Mouse (Mus musculus): ENCODE data around the gene Dnhd1.

DNA sequence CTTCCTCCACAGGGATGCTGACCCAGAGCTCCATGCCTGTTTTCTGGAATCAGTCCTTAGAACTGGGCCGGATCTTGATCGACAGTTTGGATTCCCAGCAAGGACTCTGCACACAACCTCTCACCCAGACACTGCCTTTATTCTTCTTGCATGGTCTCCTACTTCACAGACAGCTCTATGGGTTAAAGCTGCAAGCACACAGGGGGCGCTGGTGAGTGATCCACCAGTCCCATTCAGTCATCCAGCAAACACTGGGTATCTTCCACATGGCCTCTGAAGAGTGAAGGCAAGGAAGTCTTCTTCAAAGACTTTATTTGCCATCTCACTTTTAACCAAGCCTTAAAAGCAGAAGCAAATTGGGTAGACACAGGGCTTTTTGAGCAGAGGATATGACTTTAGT, 64.7 kb downstream of the Dnhd1 start:
- TF ChIP-seq GATA1 (IDR thresholded peaks at IDR 0.05; ENCODE audit: low read length) (no peak), TAL1 (IDR thresholded peaks at IDR 0.05; ENCODE audit: low read length) (no peak)
